Mouse (Mus musculus) adrenal gland, postnatal 0 days (tissue): Measurements from ENCODE around the gene Hdac6. TPM values are rescaled to one million over a fixed set of nuclear protein-coding genes. Genes with fewer than 3 reads are reported as not detected.

Source experiments
- polyA plus RNA-seq: library from polyadenylated mRNA; unstranded; fragments of >200 nt; fragmentation: Nextera tagmentation; extraction: Ambion mirVana; gene quantifications from 2 replicates; pipeline ENCODE4 v1.2.1, GENCODE M21; 2015

Gene Hdac6
- 10.8 and 15.4 TPM in 2 replicates for polyA plus RNA-seq

GRCm38 (mm10) chrX:7947108-7947899 is at the start of gene Hdac6:
Hdac6 (minus strand) TSS chrX:7947889.

GRCm38 (mm10) chrX:7977892-7978291 is 30.2 kb upstream of the Hdac6 start, which contains the start of gene Gata1:
Gata1 (minus strand) TSS chrX:7978071.

GRCm38 (mm10) chrX:7928270-7928790 is 19.4 kb downstream of the Hdac6 start, which contains the start of gene Eras:
Eras (minus strand) TSS chrX:7928607.

GRCm38 (mm10) chrX:7919601-7920383 is 27.9 kb downstream of the Hdac6 start, which contains the start of gene Pcsk1n:
Pcsk1n (plus strand) TSS chrX:7919822.

GRCm38 (mm10) chrX:7909242-7909641 is 38.4 kb downstream of the Hdac6 start, which contains the start of gene Gm10490:
Gm10490 (plus strand) TSS chrX:7909542.

GRCm38 (mm10) chrX:7907735-7908134 is 40.0 kb downstream of the Hdac6 start, which contains the start of gene Gm10491:
Gm10491 (minus strand) TSS chrX:7907835.

GRCm38 (mm10) chrX:7898880-7899874 is 48.5 kb downstream of the Hdac6 start, which contains the start of the genes Pqbp1 and Timm17b:
Pqbp1 (minus strand) TSS chrX:7899269.
Timm17b (plus strand) TSS chrX:7899357.

GRCm38 (mm10) chrX:7883841-7884567 is 63.7 kb downstream of the Hdac6 start, which contains the start of gene Slc35a2:
Slc35a2 (plus strand) TSS chrX:7884028.

Other genes with a start within 250 kb of the Hdac6 start
- 63.2 and 88.4 TPM in 2 replicates for gene Wdr45, start 233.6 kb downstream of the Hdac6 start, polyA plus RNA-seq
- gene Gm45208, start 225.6 kb downstream of the Hdac6 start, polyA plus RNA-seq, result 0.29 and 0.43 TPM in 2 replicates
- 25.9 and 43.7 TPM in 2 replicates for gene Praf2, start 219.4 kb downstream of the Hdac6 start, polyA plus RNA-seq
- 6.9 and 7.3 TPM in 2 replicates for gene Ccdc120, start 197.0 kb downstream of the Hdac6 start, polyA plus RNA-seq
- 20.3 and 26.3 TPM in 2 replicates for gene Tfe3, start 185.3 kb downstream of the Hdac6 start, polyA plus RNA-seq
- 26.0 and 30.5 TPM in 2 replicates for gene Gripap1, start 158.1 kb downstream of the Hdac6 start, polyA plus RNA-seq
- 1.8 and 2.8 TPM in 2 replicates for gene Kcnd1, start 125.6 kb downstream of the Hdac6 start, polyA plus RNA-seq
- 37.5 and 39.6 TPM in 2 replicates for gene Otud5, start 106.5 kb downstream of the Hdac6 start, polyA plus RNA-seq
- 5.9 and 7.2 TPM in 2 replicates for gene Pim2, start 69.6 kb downstream of the Hdac6 start, polyA plus RNA-seq
- 20.8 and 30.2 TPM in 2 replicates for gene Slc35a2, start 63.9 kb downstream of the Hdac6 start, polyA plus RNA-seq
- gene Pqbp1, start 48.6 kb downstream of the Hdac6 start, polyA plus RNA-seq, result 117 and 159 TPM in 2 replicates
- gene Timm17b, start 48.5 kb downstream of the Hdac6 start, polyA plus RNA-seq, result 156 and 183 TPM in 2 replicates
- not detected in 2 replicates for gene Gm10491, start 40.1 kb downstream of the Hdac6 start, polyA plus RNA-seq
- gene Gm10490, start 38.3 kb downstream of the Hdac6 start, polyA plus RNA-seq, result not detected in 2 replicates
- 100 and 170 TPM in 2 replicates for gene Pcsk1n, start 28.1 kb downstream of the Hdac6 start, polyA plus RNA-seq
- not detected in 2 replicates for gene Eras, start 19.3 kb downstream of the Hdac6 start, polyA plus RNA-seq
- 2.4 and 5.5 TPM in 2 replicates for gene Gata1, start 30.2 kb upstream of the Hdac6 start, polyA plus RNA-seq
- 0.21 TPM in 1 of 2 replicates, not detected in the other for gene Glod5, start 70.6 kb upstream of the Hdac6 start, polyA plus RNA-seq
- gene Suv39h1, start 126.9 kb upstream of the Hdac6 start, polyA plus RNA-seq, result 14.9 and 17.8 TPM in 2 replicates
- 0.55 and 0.75 TPM in 2 replicates for gene Was, start 142.6 kb upstream of the Hdac6 start, polyA plus RNA-seq
- 16.7 and 20.3 TPM in 2 replicates for gene Wdr13, start 185.0 kb upstream of the Hdac6 start, polyA plus RNA-seq
- gene Rbm3, start 198.0 kb upstream of the Hdac6 start, polyA plus RNA-seq, result 544 and 678 TPM in 2 replicates
- 6.7 and 6.8 TPM in 2 replicates for gene Tbc1d25, start 228.3 kb upstream of the Hdac6 start, polyA plus RNA-seq
- 34.7 and 50.8 TPM in 2 replicates for gene Ebp, start 245.6 kb upstream of the Hdac6 start, polyA plus RNA-seq